Mouse (Mus musculus): ENCODE data around the gene Msantd1. TPM values are rescaled to one million over a fixed set of nuclear protein-coding genes. Genes with fewer than 3 reads are reported as not detected.

The Msantd1 gene
- total and polyA plus RNA-seq, 2 experiments from 2014 or later, result 13.3 to 17.0 TPM

DNA sequence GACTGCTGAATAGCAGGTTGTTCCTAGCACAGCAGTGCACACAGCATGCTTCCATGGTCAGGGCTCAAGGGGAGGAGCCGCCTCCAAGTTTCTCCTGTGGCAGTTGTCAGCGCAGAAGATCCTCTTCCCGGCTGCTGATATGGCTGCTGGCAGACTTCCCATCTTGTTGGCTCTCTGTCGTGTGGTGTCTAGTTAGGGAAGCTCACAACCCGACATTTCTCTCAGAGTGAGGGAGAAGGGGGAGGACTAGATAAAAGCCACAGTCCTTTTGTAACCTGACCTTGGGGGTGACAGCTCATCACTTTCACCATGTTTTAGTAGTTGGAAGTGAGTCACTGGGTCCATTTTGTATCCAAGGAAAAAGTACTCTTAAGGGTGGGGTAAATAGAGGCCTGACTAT is 47.8 kb downstream of the Msantd1 start:
- 51% methylated on average over 5 of the region's 5 CpGs for WGBS
- Histone ChIP-seq H3K4me3 (ENCODE audit: low read depth, low read length) (no peak overlapping the region), H3K4me2 (ENCODE audit: low read depth, low read length, poor library complexity, severe bottlenecking) (no peak overlapping the region), H3K9me3 (ENCODE audit: low read length) (no peaks in the 10 kb centered on the region), H3K27me3 (ENCODE audit: insufficient read depth, low read length) (no peaks in the 10 kb centered on the region), H3K4me1 (ENCODE audit: insufficient read depth, low read length) (peaks cover 8% of the 10 kb centered on the region; the same call in 1 of the 2 replicates), H3K9ac (replicated peaks; ENCODE audit: low read length, poor library complexity, severe bottlenecking) (no peak overlapping the region), H3K27ac (ENCODE audit: low read depth, low read length) (no peak overlapping the region), H3K36me3 (ENCODE audit: insufficient read depth, low read length) (no peaks in the 10 kb centered on the region)
- DNase-seq (ENCODE audit: low spot score), result peak; percentile 50
- no peak for TF ChIP-seq CTCF (IDR thresholded peaks at IDR 0.05)
- no peak for ATAC-seq (ENCODE audit: low FRiP score)

GRCm38 (mm10) chr5:34956151-34956550 is 48.3 kb downstream of the Msantd1 start:
- H3K27me3 ChIP-seq (ENCODE audit: insufficient read depth, low read length), result no peaks in the 10 kb centered on the region
- TF ChIP-seq CTCF (IDR thresholded peaks at IDR 0.05), result no peak
- peaks cover 3% of the 10 kb centered on the region; the same call in 1 of the 2 replicates for H3K4me1 ChIP-seq (ENCODE audit: insufficient read depth, low read length)
- no peaks in the 10 kb centered on the region for H3K36me3 ChIP-seq (ENCODE audit: insufficient read depth, low read length)
- H3K9me3 ChIP-seq (ENCODE audit: low read length), result no peaks in the 10 kb centered on the region
- 87% methylated on average over 7 of the region's 7 CpGs for WGBS
- DNase-seq (ENCODE audit: low spot score) (no peak), ATAC-seq (ENCODE audit: low FRiP score) (no peak)
- H3K9ac ChIP-seq (replicated peaks; ENCODE audit: low read length, poor library complexity, severe bottlenecking), result no peak overlapping the region
- H3K27ac ChIP-seq (ENCODE audit: low read depth, low read length), result no peak overlapping the region
- H3K4me2 ChIP-seq (ENCODE audit: low read depth, low read length, poor library complexity, severe bottlenecking), result no peak overlapping the region
- no peak overlapping the region for H3K4me3 ChIP-seq (ENCODE audit: low read depth, low read length)

GRCm38 (mm10) chr5:34957015-34957414 is 49.2 kb downstream of the Msantd1 start:
- Histone ChIP-seq H3K9me3 (ENCODE audit: low read length) (no peaks in the 10 kb centered on the region), H3K4me1 (ENCODE audit: insufficient read depth, low read length) (peaks cover 2% of the 10 kb centered on the region; the same call in 1 of the 2 replicates), H3K4me2 (ENCODE audit: low read depth, low read length, poor library complexity, severe bottlenecking) (no peak overlapping the region), H3K36me3 (ENCODE audit: insufficient read depth, low read length) (no peaks in the 10 kb centered on the region), H3K27ac (ENCODE audit: low read depth, low read length) (peak overlapping the region; percentile 12; the same call in 1 of the 2 replicates), H3K4me3 (ENCODE audit: low read depth, low read length) (no peak overlapping the region), H3K9ac (replicated peaks; ENCODE audit: low read length, poor library complexity, severe bottlenecking) (no peak overlapping the region), H3K27me3 (ENCODE audit: insufficient read depth, low read length) (no peaks in the 10 kb centered on the region)
- WGBS, result 70% methylated on average over 2 of the region's 2 CpGs
- ATAC-seq (ENCODE audit: low FRiP score) (peak; percentile 51; the same call in 1 of the 2 replicates), DNase-seq (ENCODE audit: low spot score) (peak; percentile 84)
- TF ChIP-seq CTCF (IDR thresholded peaks at IDR 0.05), result no peak

GRCm38 (mm10) chr5:34960021-34960420 is 52.2 kb downstream of the Msantd1 start:
- Histone ChIP-seq H3K9me3 (ENCODE audit: low read length) (no peaks in the 10 kb centered on the region), H3K4me3 (ENCODE audit: low read depth, low read length) (no peak overlapping the region), H3K27ac (ENCODE audit: low read depth, low read length) (no peak overlapping the region), H3K27me3 (ENCODE audit: insufficient read depth, low read length) (no peaks in the 10 kb centered on the region), H3K4me1 (ENCODE audit: insufficient read depth, low read length) (no peaks in the 10 kb centered on the region; the same call in 1 of the 2 replicates), H3K9ac (replicated peaks; ENCODE audit: low read length, poor library complexity, severe bottlenecking) (no peak overlapping the region), H3K4me2 (ENCODE audit: low read depth, low read length, poor library complexity, severe bottlenecking) (no peak overlapping the region), H3K36me3 (ENCODE audit: insufficient read depth, low read length) (no peaks in the 10 kb centered on the region)
- ATAC-seq (ENCODE audit: low FRiP score) (no peak), DNase-seq (ENCODE audit: low spot score) (no peak)
- TF ChIP-seq CTCF (IDR thresholded peaks at IDR 0.05), result no peak
- WGBS, result 85% methylated on average over 1 of the region's 1 CpGs

GRCm38 (mm10) chr5:34965531-34965930 is 57.7 kb downstream of the Msantd1 start:
- WGBS, result 92% methylated on average over 12 of the region's 12 CpGs
- no peak for ATAC-seq (ENCODE audit: low FRiP score)
- Histone ChIP-seq H3K36me3 (ENCODE audit: insufficient read depth, low read length) (peaks cover 17% of the 10 kb centered on the region), H3K4me3 (ENCODE audit: low read depth, low read length) (no peak overlapping the region), H3K27me3 (ENCODE audit: insufficient read depth, low read length) (no peaks in the 10 kb centered on the region), H3K27ac (ENCODE audit: low read depth, low read length) (no peak overlapping the region), H3K4me1 (ENCODE audit: insufficient read depth, low read length) (no peaks in the 10 kb centered on the region; the same call in 1 of the 2 replicates), H3K4me2 (ENCODE audit: low read depth, low read length, poor library complexity, severe bottlenecking) (no peak overlapping the region), H3K9ac (replicated peaks; ENCODE audit: low read length, poor library complexity, severe bottlenecking) (no peak overlapping the region), H3K9me3 (ENCODE audit: low read length) (no peaks in the 10 kb centered on the region)
- no peak for DNase-seq (ENCODE audit: low spot score)
- TF ChIP-seq CTCF (IDR thresholded peaks at IDR 0.05), result no peak

DNA sequence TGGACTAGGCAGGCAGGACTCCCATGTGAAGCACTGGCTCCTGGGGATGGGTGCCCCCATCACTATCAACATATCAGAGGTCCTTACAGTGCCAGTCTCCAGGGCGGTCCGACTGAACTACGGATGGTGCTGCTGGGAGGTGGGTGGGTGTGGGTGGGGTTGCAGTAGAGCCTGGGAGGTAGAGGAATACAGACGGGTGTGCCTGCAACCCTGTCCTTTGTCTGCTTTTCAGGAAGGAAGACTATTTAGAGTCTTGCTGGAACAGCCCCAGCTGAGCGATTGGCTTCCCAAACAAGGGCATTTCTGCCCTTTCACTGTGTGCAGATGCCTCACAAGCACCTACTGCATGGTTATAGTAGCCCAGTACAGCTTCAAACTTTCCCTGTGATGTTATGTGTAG is 60.6 kb downstream of the Msantd1 start:
- H3K9me3 ChIP-seq (ENCODE audit: low read length), result no peaks in the 10 kb centered on the region
- no peak overlapping the region for H3K4me2 ChIP-seq (ENCODE audit: low read depth, low read length, poor library complexity, severe bottlenecking)
- no peak for DNase-seq (ENCODE audit: low spot score)
- peaks cover 17% of the 10 kb centered on the region for H3K36me3 ChIP-seq (ENCODE audit: insufficient read depth, low read length)
- H3K9ac ChIP-seq (replicated peaks; ENCODE audit: low read length, poor library complexity, severe bottlenecking), result no peak overlapping the region
- no peaks in the 10 kb centered on the region; the same call in 1 of the 2 replicates for H3K4me1 ChIP-seq (ENCODE audit: insufficient read depth, low read length)
- ATAC-seq (ENCODE audit: low FRiP score), result no peak
- no peak for TF ChIP-seq CTCF (IDR thresholded peaks at IDR 0.05)
- H3K27me3 ChIP-seq (ENCODE audit: insufficient read depth, low read length), result no peaks in the 10 kb centered on the region
- no peak overlapping the region for H3K4me3 ChIP-seq (ENCODE audit: low read depth, low read length)
- WGBS, result 87% methylated on average over 5 of the region's 5 CpGs
- H3K27ac ChIP-seq (ENCODE audit: low read depth, low read length), result no peak overlapping the region

Measured in midbrain, postnatal 0 days (tissue).